Mouse (Mus musculus): ENCODE results near the gene Hs3st3a1.

The Hs3st3a1 gene

GRCm38 (mm10) chr11:64434611-64435545 is at the start of gene Hs3st3a1:
Gene Hs3st3a1, plus strand, starts transcription at chr11:64435332.
- peak; percentile 3 to 5 for DNase-seq (ENCODE audit: low spot score in 2 of 2)

GRCm38 (mm10) chr11:64386333-64386732 is 48.8 kb upstream of the Hs3st3a1 start:
- no peak for DNase-seq (ENCODE audit: low spot score in 2 of 2)

DNA sequence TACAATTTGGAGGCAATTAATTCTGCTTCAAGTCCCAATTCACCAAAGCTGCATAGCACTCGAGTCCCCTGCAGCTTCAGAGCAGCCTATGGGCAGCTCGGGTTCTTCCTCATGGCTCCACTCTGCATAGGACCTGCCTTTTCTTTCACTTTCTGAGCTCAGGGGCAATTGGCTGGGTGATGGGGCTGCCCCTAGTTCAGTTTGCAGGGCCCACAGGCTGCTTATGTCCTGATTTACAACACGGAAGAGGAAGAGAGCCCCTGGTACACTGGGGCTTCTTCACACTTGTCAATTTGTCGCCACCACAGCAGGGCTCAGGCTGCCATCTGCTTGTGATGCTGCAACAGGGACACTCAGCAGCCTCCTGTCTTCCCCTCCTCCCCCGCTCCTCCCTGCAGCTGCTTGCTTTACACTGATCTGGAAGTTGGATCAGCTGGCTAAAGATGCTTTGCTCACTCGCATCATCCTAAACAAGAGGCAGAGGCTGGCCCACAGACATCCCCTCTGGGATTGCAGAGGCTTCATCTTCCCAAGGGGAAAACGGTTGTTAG is 38.7 kb upstream of the Hs3st3a1 start:
- DNase-seq (ENCODE audit: low spot score in 2 of 2): peak; percentile 33 to 49

- no peak for DNase-seq (ENCODE audit: low spot score in 2 of 2)
These were observed 38.2 kb upstream of the Hs3st3a1 start for GRCm38 (mm10) chr11:64396949-64397348.

DNA sequence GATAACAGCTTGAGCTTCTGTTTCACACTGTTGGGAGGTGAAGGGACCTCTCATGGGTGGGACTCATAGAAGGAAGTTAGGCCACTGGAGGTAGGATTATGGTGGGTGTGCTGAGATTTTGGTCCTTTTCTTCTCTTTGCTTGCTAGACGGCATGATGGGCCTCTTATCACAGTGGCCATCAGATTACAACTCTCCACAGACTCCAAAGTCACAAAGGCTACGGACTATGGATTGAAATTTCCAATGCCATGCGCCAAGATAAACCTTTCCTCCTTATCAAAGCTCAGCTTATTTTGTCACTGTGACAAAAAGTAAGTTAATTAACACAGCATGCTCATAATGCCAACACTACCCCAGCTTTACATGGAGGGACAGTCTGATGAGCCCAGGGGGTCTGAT is 37.5 kb upstream of the Hs3st3a1 start:
- DNase-seq (ENCODE audit: low spot score in 2 of 2): no peak

GRCm38 (mm10) chr11:64400534-64401093 is 34.5 kb upstream of the Hs3st3a1 start:
- no peak for DNase-seq (ENCODE audit: low spot score in 2 of 2)

DNA sequence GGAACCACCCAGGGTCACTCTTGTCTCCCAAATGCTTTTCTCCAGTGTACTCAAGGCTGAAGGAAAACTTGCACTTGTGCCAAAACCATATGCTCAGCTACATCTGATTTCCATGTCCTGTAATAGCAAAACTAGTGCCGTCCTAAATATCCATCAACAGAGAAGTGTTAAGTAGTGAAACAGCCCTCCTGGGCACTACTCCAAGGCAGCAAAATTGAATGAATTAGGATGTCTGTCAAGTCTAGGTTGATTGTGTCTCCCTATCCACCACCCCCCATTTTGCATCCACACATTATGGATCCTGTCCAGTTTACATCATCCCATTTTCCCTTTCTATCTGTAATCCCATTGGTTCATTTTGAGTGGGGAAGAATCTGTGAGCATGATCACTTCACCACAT is 16.2 kb upstream of the Hs3st3a1 start:
- no peak for DNase-seq (ENCODE audit: low spot score in 2 of 2)

DNA sequence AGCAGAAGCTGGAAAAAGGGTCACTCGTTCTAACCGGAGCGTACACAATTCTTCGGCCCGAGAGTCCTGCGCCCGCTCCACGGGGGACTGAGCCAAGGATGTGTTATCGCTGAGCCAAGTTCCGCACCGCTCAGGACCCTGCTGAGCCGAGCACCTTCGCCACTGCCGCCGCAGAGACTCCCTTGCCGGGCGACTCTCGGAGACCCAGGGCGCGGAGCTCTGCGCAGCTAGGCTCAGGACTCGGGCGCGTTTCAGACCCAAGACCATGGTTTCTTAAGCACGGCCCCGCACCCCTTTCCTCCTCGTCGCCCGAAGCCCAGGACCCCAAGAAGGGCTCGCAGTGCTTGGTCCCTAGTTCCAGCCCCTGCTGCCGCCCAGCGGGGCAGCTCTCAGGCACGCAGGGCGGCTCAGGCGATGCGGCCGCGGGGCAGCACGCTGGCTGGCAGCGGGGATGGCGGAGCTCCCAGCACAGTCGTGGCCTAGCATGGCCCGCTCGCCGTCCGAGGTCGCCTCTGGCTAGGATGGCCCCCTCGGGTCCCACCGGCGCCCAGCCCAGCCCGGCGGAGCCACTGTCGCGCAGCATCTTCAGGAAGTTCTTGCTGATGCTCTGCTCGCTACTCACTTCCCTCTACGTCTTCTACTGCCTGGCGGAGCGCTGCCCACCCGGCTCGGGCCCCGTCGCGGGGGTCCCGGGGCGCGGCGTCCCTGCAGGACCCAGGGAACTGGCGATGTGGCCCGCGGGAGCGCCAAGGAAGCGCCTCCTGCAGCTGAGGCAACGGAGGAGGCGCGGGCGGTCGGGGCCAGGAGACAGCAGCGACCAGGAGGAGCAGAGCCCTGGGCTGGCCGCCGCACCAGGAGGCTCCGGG is 647 bp downstream of the Hs3st3a1 start:
- DNase-seq (ENCODE audit: low spot score in 2 of 2): no peak

DNA sequence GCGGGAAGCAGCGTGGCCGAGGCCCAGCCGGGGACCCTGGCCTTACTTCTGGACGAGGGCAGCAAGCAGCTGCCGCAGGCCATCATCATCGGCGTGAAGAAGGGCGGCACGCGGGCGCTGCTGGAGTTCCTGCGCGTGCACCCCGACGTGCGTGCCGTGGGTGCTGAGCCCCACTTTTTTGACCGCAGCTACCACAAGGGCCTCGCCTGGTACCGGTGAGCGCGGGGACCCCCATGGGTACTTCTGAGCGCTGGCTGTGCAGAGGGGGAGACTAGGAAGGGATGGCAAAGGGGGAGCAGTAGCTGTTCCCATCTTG is 1.2 kb downstream of the Hs3st3a1 start, which contains the start of gene F930015N05Rik:
Gene F930015N05Rik (minus strand): TSS at position 242 of the 316 bp plus-strand sequence.
- no peak for DNase-seq (ENCODE audit: low spot score in 2 of 2)

DNA sequence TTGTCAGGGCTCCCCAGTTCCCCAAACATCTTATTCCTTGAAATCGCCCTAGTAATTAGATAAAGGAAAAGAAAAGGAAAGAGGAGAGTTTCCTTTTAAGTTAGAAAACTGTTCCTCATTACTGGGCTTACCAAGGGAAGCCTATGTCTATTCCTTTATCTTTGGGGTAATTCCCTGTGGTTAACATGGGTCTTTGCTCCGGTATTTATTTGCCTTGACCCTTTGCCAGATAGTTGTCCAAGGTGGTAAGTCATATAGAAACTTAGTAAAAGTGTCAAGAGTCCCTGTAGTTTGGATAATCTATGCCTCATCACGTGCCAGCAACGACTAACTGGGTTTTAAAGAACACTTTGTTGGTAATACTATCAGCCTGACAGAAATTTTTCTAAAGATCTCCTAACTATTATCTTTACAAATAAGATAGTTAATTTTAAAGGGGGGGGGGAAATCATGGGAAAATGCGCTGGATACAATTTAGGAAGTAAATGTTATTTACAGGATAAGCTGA is 1.7 kb downstream of the Hs3st3a1 start:
- DNase-seq (ENCODE audit: low spot score in 2 of 2): no peak

- no peak for DNase-seq (ENCODE audit: low spot score in 2 of 2)
These were observed 2.6 kb downstream of the Hs3st3a1 start for GRCm38 (mm10) chr11:64437721-64438120.

GRCm38 (mm10) chr11:64438909-64439308 is 3.8 kb downstream of the Hs3st3a1 start:
- DNase-seq (ENCODE audit: low spot score in 2 of 2): no peak

- peak in 1 of 2 experiments; percentile 32 for DNase-seq (ENCODE audit: low spot score in 2 of 2)
These were observed 7.0 kb downstream of the Hs3st3a1 start for GRCm38 (mm10) chr11:64442119-64442518.

GRCm38 (mm10) chr11:64442701-64443100 is 7.6 kb downstream of the Hs3st3a1 start:
- no peak for DNase-seq (ENCODE audit: low spot score in 2 of 2)

GRCm38 (mm10) chr11:64445227-64445626 is 10.1 kb downstream of the Hs3st3a1 start:
- no peak for DNase-seq (ENCODE audit: low spot score in 2 of 2)

DNA sequence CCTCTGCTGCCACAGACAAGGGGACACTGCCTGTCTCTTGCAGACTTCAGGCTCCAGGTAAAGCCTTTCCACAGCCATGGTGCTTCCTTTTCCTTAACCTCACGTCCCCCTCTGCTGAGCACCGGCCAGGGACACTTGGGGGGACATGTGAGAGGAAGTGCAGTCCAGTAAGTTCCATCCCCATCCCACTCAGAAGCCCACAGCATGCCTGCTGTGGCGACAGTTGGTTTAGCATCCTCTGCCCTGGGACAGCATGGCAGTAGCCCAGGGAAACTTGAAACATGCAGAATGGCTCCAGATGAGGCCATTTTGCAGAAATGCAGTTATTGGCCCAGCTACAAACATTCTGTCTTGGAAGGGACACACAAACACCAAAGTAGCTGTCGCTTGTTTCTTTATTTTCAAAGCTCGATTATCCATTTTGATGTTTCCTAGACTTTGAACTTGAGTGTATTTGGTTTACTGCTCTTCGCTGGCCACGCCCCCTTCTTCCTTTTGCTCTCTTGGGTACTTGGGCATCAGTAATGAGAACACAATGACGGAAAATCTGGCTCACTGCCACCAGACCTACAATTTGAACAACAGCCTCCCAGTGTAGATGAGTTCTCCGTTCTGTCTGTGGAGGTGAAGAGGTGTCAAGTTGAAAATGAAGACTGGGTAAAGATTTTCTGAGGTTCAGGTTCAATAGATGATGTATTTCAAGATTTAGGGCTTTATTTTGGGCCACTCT is 13.6 kb downstream of the Hs3st3a1 start:
- DNase-seq (ENCODE audit: low spot score in 2 of 2): no peak

DNA sequence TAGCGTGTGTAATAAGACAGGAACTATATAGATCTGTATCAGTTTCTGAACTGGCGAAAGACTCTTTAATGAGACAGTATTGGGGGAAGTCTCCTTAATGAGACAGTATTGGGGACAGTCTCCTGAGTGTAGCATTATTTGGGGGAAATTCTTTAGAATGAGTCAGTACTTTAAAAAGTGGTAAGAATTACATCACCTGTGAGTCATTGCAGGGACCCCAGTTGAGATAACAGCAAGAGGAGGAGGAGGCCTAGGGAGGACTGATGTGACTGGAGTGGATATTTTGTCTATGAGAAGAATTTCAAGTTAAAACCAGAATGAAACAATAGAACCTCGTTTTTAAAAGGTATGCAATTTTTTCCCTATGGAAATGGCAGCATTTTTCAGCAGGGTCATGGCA is 26.6 kb downstream of the Hs3st3a1 start:
- DNase-seq (ENCODE audit: low spot score in 2 of 2): no peak

- DNase-seq (ENCODE audit: low spot score in 2 of 2): no peak
These were observed 33.6 kb downstream of the Hs3st3a1 start for GRCm38 (mm10) chr11:64468737-64469136.

DNA sequence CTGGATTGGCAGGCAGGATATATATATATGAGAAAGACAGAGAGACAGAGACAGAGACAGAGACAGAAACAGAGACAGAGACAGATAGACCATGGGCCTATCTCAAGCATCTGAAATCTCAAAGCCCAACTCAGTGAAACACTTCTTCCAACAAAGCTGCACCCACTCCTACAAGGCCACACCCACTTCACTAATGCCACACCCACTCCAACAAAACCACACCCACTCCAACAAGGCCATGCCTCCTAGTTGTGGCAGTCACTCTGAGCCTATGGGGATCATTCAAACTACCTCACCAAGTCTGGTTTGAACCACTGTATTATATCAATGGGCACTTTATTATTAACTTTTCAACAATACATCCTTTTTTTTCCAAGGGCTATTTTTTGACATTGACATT is 35.6 kb downstream of the Hs3st3a1 start:
- DNase-seq (ENCODE audit: low spot score in 2 of 2): no peak

DNA sequence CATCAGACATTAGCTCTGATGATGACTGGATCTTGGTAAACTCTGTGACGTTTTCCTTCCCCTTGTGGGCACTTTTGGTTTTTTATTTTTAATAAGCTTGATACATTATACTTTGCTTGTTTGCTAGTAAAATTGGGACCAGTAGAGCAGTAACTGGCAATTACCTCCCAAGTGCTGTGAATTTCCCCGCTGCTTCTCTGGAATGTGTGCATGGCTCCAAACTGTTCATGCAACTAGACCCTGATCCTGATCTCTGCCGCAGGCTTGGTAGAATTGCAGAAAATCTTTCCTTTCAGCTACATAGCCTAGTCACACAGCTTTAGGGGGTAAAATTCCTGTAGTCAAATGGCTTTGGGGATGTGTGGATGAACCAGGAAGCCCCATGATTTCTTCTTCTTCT is 38.5 kb downstream of the Hs3st3a1 start:
- DNase-seq (ENCODE audit: low spot score in 2 of 2): no peak

DNA sequence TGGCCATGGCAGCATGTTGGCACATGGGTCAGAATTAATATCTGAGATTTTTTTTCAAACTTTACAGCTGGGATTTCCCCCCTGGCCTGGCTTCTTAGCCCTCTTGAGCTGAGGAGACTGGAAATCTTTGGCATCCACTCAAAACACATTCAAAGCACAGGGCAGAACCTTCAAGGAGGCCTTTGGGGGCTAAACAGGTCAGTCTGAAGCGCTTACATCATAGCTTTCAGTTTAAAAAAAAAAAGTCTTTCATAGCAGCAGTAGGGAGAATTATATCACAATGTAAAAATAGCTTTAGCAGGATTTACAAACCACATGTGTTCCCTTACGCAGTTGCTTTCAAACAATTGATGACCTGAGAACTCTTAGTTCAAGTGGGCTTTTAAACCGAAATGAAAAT is 46.3 kb downstream of the Hs3st3a1 start:
- DNase-seq (ENCODE audit: low spot score in 2 of 2): no peak
